Mouse (Mus musculus): Measurements from ENCODE around the gene Tmem252. TPM values are rescaled to one million over a fixed set of nuclear protein-coding genes. Genes with fewer than 3 reads are reported as not detected.

The Tmem252 gene
- polyA plus RNA-seq, 1 experiment = not detected

DNA sequence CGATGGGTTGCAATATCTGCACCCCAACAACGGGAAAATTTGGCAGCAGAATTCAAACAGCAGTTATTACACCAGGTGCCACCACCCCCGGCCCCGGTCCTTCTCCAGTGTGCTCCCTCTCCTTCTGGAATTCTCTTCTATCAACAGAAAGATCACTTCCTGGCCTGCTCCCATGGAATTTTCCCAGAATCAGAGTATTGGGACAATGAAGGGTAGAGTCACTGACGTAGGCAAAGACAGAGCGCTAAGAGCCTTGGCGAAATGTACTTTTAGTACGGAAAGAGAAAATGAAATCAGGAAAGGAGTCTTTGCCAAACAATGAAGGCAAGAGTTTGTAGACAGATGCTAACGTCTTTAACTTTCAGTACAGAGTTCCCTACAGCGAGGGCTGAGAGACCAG lies 477 bp upstream of the Tmem252 start:
- Histone ChIP-seq H3K4me3 (ENCODE audit: insufficient read depth, low read length) (no peak overlapping the region), H3K27ac (ENCODE audit: insufficient read depth, low read length) (no peak overlapping the region), H3K4me1 (ENCODE audit: control insufficient read depth, insufficient read depth, low read length) (no peaks in the 10 kb centered on the region)
- TF ChIP-seq POLR2A (IDR thresholded peaks at IDR 0.05; ENCODE audit: low read depth, low read length) = no peak
- TF ChIP-seq CTCF (IDR thresholded peaks at IDR 0.05; ENCODE audit: borderline replicate concordance, insufficient read depth, low read length) = no peak

DNA sequence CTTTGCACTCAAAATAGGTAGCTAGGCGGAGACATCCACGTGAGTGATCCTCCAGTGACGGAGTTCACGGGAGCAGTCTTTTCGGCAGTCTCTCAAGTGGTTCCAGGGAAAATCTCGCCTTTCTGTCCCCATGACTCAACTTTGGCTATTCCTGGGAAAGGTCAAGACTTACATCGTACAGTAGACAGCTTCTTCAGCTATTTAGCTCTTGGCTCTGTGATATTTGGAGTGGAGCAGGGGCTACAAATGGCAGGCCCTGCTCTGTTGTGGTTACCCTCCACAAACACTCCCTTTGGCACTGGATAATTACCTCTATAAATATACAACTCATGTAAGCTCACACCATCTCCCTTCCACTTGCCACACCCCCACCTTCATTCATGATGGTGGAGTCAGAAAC lies 2.6 kb downstream of the Tmem252 start:
- Histone ChIP-seq H3K4me3 (ENCODE audit: insufficient read depth, low read length) (no peak overlapping the region), H3K27ac (ENCODE audit: insufficient read depth, low read length) (no peak overlapping the region), H3K4me1 (ENCODE audit: control insufficient read depth, insufficient read depth, low read length) (no peaks in the 10 kb centered on the region)
- no peak for TF ChIP-seq CTCF (IDR thresholded peaks at IDR 0.05; ENCODE audit: borderline replicate concordance, insufficient read depth, low read length)
- TF ChIP-seq POLR2A (IDR thresholded peaks at IDR 0.05; ENCODE audit: low read depth, low read length) = no peak

DNA sequence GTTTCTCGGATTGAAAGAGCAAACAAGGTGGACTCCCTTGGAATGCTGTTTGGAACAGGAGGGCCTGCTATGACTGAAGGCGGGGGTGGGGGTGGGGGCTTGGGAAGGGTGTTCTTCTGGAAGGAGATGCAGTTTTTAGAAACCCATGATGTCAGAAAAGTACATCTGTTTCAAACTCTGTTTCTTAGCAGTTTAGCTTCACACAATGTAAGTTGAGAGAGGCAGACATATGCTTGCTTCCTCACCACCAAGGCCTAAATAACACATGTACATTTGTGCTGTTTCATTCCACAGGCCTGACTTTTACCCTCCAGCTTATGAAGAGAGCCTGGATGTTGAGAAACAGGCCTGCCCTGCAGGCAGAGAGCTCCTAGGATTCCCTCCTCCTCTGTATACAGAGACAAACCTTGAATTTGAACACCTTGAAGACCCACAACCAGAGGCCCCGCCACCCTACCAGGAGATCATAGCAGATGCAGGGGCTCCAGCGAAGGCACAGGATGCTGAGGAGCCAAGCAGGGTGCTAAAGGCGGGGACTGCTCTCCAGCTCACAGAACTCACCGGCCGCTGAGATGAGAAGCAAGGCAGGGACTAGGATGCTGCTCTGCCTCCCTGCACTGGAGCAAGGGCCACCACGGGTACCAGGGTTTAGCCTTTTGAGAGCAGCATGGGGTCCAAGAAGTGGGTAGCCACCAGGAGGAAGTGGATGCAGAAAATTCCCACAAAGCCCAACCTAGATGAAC lies 3.6 kb downstream of the Tmem252 start:
- H3K27ac ChIP-seq (ENCODE audit: insufficient read depth, low read length) = no peak overlapping the region

DNA sequence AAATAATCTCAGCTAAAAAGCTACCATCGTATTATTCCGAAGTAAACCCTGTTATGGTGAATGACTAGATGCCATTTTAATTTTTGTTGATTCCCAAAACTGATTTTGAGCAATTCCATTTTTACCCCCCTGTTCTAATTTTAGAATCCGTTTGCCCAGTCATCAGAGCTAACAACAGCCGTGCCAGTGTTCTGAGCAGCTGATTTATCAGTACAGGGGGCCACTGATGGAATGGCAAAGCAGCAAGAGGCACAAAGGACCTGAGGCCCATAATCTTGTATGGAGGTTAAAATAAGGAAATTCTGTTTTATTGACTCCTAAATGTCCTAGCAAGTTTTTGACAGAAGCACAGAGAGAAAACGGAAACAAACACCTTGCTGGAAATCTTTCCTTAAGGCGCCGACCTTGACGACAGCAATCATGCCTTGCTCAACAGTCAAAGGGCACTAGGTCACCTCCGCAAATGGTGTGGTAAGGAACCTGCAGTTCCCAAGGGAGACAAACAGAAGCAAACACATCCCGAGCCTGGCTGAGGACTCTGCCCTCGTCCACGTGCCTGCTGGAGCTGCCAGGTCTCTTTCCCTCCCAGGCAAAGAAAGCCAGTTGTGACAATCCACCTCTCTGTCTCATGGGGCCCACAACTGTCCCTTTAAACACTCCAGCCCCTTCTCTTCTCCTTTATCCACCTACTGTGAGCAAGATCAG lies 9.4 kb downstream of the Tmem252 start:
- no peak overlapping the region for H3K4me3 ChIP-seq (ENCODE audit: insufficient read depth, low read length)
- H3K4me1 ChIP-seq (ENCODE audit: control insufficient read depth, insufficient read depth, low read length) = no peaks in the 10 kb centered on the region
- TF ChIP-seq CTCF (IDR thresholded peaks at IDR 0.05; ENCODE audit: borderline replicate concordance, insufficient read depth, low read length) = no peak
- no peak for TF ChIP-seq POLR2A (IDR thresholded peaks at IDR 0.05; ENCODE audit: low read depth, low read length)
- H3K27ac ChIP-seq (ENCODE audit: insufficient read depth, low read length) = no peak overlapping the region

More for the DNA sequence above, 3.6 kb downstream of the Tmem252 start:
- TF ChIP-seq POLR2A (IDR thresholded peaks at IDR 0.05; ENCODE audit: low read depth, low read length) (no peak), CTCF (IDR thresholded peaks at IDR 0.05; ENCODE audit: borderline replicate concordance, insufficient read depth, low read length) (no peak)
- no peak overlapping the region for H3K4me3 ChIP-seq (ENCODE audit: insufficient read depth, low read length)
- no peaks in the 10 kb centered on the region for H3K4me1 ChIP-seq (ENCODE audit: control insufficient read depth, insufficient read depth, low read length)

DNA sequence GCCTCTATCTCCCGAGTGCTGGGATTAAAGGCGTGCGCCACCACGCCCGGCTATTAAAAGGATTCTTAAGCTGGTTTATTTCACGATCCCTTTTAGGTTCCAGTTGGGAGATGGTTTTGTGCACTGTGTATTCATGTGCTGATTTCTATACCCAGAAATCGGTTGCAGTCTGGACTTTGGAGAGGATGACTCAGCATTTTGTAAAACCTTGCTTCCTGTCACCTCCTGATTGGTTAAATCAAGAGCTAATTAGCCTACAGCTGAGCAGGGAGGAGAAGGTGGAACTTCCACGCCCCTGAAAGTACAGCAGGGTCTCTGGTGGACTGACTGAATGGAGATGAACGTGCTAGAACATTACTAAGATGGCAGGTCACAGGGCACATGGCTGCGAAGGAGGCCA lies 12.6 kb downstream of the Tmem252 start:
- no peak overlapping the region for H3K4me3 ChIP-seq (ENCODE audit: insufficient read depth, low read length)
- no peaks in the 10 kb centered on the region for H3K4me1 ChIP-seq (ENCODE audit: control insufficient read depth, insufficient read depth, low read length)
- H3K27ac ChIP-seq (ENCODE audit: insufficient read depth, low read length) = no peak overlapping the region
- no peak for TF ChIP-seq CTCF (IDR thresholded peaks at IDR 0.05; ENCODE audit: borderline replicate concordance, insufficient read depth, low read length)

DNA sequence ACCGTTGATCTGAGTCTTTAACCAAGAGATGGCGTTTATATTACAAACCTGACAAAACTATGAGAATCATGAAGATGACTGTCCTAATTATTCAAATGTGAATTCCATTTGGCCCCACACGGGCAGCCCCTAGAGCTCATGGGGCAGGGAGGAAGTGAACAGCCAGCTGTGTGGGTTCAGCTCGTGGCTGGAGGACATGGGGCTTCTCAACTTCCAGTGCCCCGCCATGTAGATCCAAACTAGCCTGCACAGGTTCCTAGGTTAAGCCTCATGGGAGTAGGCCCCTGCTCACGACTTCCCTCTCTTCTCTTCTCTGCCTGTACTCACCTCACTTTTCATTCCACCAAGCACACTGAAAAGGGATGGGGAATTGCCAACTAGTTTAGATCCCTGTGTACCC lies 14.5 kb downstream of the Tmem252 start:
- no peak overlapping the region for H3K4me3 ChIP-seq (ENCODE audit: insufficient read depth, low read length)

DNA sequence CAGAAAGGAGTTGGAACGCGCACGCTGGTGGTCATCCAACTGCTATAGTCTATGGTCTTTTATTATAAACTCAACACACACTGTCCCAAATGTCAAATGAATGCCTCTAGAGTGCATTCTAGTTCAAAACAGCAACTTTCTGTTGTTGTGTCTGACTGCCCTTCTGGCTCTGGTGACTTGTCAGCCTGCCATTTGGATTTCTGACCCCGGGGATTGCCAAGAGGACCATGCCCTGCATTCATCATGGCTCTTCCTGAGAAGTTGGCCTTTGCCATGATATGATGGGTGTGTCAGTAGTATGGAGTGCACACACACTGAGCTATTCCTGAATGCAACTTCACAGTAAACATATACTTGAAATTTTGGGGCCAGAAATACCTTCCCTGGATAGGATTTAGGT lies 15.7 kb downstream of the Tmem252 start:
- H3K4me1 ChIP-seq (ENCODE audit: control insufficient read depth, insufficient read depth, low read length) = no peaks in the 10 kb centered on the region
- no peak overlapping the region for H3K27ac ChIP-seq (ENCODE audit: insufficient read depth, low read length)
- H3K4me3 ChIP-seq (ENCODE audit: insufficient read depth, low read length) = no peak overlapping the region
- TF ChIP-seq CTCF (IDR thresholded peaks at IDR 0.05; ENCODE audit: borderline replicate concordance, insufficient read depth, low read length) (no peak), POLR2A (IDR thresholded peaks at IDR 0.05; ENCODE audit: low read depth, low read length) (no peak)

More for the DNA sequence above, 14.5 kb downstream of the Tmem252 start:
- no peak for TF ChIP-seq POLR2A (IDR thresholded peaks at IDR 0.05; ENCODE audit: low read depth, low read length)
- no peak for TF ChIP-seq CTCF (IDR thresholded peaks at IDR 0.05; ENCODE audit: borderline replicate concordance, insufficient read depth, low read length)
- Histone ChIP-seq H3K27ac (ENCODE audit: insufficient read depth, low read length) (no peak overlapping the region), H3K4me1 (ENCODE audit: control insufficient read depth, insufficient read depth, low read length) (no peaks in the 10 kb centered on the region)

DNA sequence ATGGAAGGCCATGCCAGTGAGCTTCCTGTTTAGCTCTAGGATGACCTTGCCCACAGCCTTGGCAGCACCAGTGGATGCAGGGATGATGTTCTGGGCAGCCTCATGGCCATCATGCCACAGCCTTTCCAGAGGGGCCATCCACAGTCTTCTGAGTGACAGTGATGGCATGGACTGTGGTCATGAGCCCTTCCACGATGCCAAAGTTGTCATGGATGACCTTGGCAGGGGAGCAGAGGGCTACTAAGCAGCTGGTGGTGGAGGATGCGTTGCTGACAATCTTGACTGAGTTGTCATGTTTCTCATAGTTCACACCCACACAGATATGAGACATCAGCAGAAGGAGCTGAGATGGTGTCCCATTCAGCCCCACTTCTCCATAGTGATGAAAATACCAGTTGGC lies 18.9 kb downstream of the Tmem252 start:
- no peak overlapping the region for H3K4me3 ChIP-seq (ENCODE audit: insufficient read depth, low read length)
- TF ChIP-seq CTCF (IDR thresholded peaks at IDR 0.05; ENCODE audit: borderline replicate concordance, insufficient read depth, low read length) (no peak), POLR2A (IDR thresholded peaks at IDR 0.05; ENCODE audit: low read depth, low read length) (no peak)
- no peaks in the 10 kb centered on the region for H3K4me1 ChIP-seq (ENCODE audit: control insufficient read depth, insufficient read depth, low read length)
- H3K27ac ChIP-seq (ENCODE audit: insufficient read depth, low read length) = no peak overlapping the region

DNA sequence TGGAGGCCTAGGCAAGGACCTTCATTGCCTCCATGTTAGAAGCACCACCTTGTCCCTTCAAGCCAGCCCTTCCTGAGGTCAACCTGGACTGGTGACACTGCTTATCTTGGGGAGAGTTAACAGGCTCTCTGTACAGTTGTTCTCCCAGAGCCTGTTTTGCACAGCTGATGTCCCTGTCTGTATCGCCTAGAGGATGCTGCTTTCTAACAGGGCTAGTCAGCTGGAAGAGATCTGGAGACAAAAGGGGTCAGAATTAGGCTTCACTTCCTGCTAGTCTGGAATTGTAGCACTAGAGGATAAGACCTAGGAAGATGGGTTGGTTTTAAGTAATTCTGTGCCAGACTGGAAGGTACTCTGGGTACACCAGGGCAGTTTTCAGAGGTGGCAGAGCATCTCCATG lies 24.1 kb downstream of the Tmem252 start:
- Histone ChIP-seq H3K4me3 (ENCODE audit: insufficient read depth, low read length) (no peak overlapping the region), H3K27ac (ENCODE audit: insufficient read depth, low read length) (no peak overlapping the region), H3K4me1 (ENCODE audit: control insufficient read depth, insufficient read depth, low read length) (no peaks in the 10 kb centered on the region)
- TF ChIP-seq POLR2A (IDR thresholded peaks at IDR 0.05; ENCODE audit: low read depth, low read length) = no peak
- TF ChIP-seq CTCF (IDR thresholded peaks at IDR 0.05; ENCODE audit: borderline replicate concordance, insufficient read depth, low read length) = no peak

DNA sequence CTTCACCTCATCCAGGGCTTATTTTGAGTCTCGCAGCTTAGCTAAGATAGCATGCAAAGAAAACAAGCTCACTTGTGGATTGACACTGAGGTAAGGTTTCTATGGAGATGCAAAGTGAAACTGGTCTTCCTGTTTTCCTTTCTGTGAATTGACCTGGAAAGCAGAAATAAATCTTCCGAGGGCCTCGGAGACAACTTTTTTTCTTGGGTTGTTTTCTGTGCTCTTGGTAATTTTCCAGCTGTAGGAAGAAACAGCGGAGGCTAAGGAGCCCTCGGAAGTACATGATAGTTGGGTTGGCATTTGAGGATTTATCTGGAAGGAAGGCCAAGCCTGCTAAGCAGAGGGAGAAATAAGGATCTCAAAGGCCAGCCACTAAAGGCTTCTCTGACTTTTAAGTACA lies 24.8 kb downstream of the Tmem252 start:
- no peak overlapping the region for H3K27ac ChIP-seq (ENCODE audit: insufficient read depth, low read length)
- no peaks in the 10 kb centered on the region for H3K4me1 ChIP-seq (ENCODE audit: control insufficient read depth, insufficient read depth, low read length)
- no peak for TF ChIP-seq POLR2A (IDR thresholded peaks at IDR 0.05; ENCODE audit: low read depth, low read length)
- no peak for TF ChIP-seq CTCF (IDR thresholded peaks at IDR 0.05; ENCODE audit: borderline replicate concordance, insufficient read depth, low read length)
- no peak overlapping the region for H3K4me3 ChIP-seq (ENCODE audit: insufficient read depth, low read length)

Measured in embryonic fibroblast, embryonic 13.5 days (primary cell).